Mouse (Mus musculus) ovary, adult 2 months (tissue): ENCODE results near the gene Tenm1. TPM values are rescaled to one million over a fixed set of nuclear protein-coding genes. Genes with fewer than 3 reads are reported as not detected.

Experiments used
- polyA plus RNA-seq: library from polyadenylated mRNA; depleted of rRNA; stranded (reverse); fragments of >200 nt; gene quantifications from 2 replicates; pipeline ENCODE4 v1.2.3, GENCODE M21; 2012; rRNA removed

The Tenm1 gene
- 0.46 TPM in 1 of 2 replicates, not detected in the other for polyA plus RNA-seq

DNA sequence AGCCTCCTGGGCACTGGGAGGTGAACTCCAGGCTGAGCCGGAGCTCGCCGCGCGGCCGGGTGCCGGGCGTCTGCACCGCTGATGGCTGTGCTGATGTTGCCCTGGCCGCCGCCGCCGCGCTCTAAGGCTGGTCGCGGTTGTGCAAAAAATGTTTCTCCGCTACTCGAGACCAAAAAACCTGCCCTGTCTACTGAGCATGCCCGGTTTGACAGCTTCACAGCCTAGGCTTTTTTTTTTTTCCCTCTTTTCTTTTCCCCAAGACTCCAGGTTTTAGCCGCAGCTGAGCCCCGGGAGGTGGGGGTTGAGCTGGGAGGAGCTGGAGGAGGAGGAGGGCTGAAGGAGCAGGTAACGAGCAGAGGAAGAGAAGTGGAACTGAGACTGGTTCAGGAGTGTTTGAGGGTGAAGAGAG is at the start of gene Tenm1:
Gene Tenm1, minus strand, starts transcription at position 272 of the 409 bp plus-strand sequence.

GRCm38 (mm10) chrX:42502291-42503043 is 926.5 kb downstream of the Tenm1 start, which contains the start of gene Sh2d1a:
Gene Sh2d1a (plus strand): TSS chrX:42502453.

GRCm38 (mm10) chrX:42489446-42489845 is 939.5 kb downstream of the Tenm1 start, which contains the start of gene Tex13c2:
Gene Tex13c2 (plus strand): TSS chrX:42489691.

Other genes starting within 250 kb of the Tenm1 start
- not detected in 2 replicates for gene Tex13c1, start 162.0 kb upstream of the Tenm1 start, polyA plus RNA-seq